Mouse (Mus musculus): ENCODE measurements at regions not wholly inside any gene's neighbourhood (a gene's known extent, or its start where the extent isn't known, plus 50 kb on each side); places are given as distances from the start of the nearest gene placed in this dataset.
A peak's percentile ranks its signal among the peaks of the same experiment; 100 is the strongest.

GRCm38 (mm10) chr1:34642304-34642893 is 62.9 kb downstream of the Amer3 start:
- ATAC-seq (replicated peaks; ENCODE audit: insufficient number of reproducible peaks, low FRiP score, low TSS enrichment, poor library complexity, severe bottlenecking), result 0 out of 2 replicates have a peak, but pooled peaks have one; percentile 9

GRCm38 (mm10) chr1:34653963-34654644 is 74.6 kb downstream of the Amer3 start:
- no peak for ATAC-seq (replicated peaks; ENCODE audit: insufficient number of reproducible peaks, low FRiP score, low TSS enrichment, poor library complexity, severe bottlenecking)

GRCm38 (mm10) chr1:34657481-34657880 is 78.0 kb downstream of the Amer3 start:
- ATAC-seq (replicated peaks; ENCODE audit: insufficient number of reproducible peaks, low FRiP score, low TSS enrichment, poor library complexity, severe bottlenecking), result no peak

GRCm38 (mm10) chr1:34663875-34664547 is 84.6 kb downstream of the Amer3 start:
- no peak for ATAC-seq (replicated peaks; ENCODE audit: insufficient number of reproducible peaks, low FRiP score, low TSS enrichment, poor library complexity, severe bottlenecking)

- ATAC-seq (replicated peaks; ENCODE audit: insufficient number of reproducible peaks, low FRiP score, low TSS enrichment, poor library complexity, severe bottlenecking), result no peak
Observed at GRCm38 (mm10) chr1:34664816-34665511, 85.5 kb downstream of the Amer3 start.

GRCm38 (mm10) chr1:34665512-34665854 is 86.0 kb downstream of the Amer3 start:
- ATAC-seq (replicated peaks; ENCODE audit: insufficient number of reproducible peaks, low FRiP score, low TSS enrichment, poor library complexity, severe bottlenecking), result no peak

GRCm38 (mm10) chr1:34666226-34666662 is 86.8 kb downstream of the Amer3 start:
- no peak for ATAC-seq (replicated peaks; ENCODE audit: insufficient number of reproducible peaks, low FRiP score, low TSS enrichment, poor library complexity, severe bottlenecking)

- ATAC-seq (replicated peaks; ENCODE audit: insufficient number of reproducible peaks, low FRiP score, low TSS enrichment, poor library complexity, severe bottlenecking), result no peak
Observed at GRCm38 (mm10) chr1:34677105-34677741, 97.8 kb downstream of the Amer3 start.

GRCm38 (mm10) chr1:34677832-34678733 is 98.6 kb downstream of the Amer3 start:
- ATAC-seq (replicated peaks; ENCODE audit: insufficient number of reproducible peaks, low FRiP score, low TSS enrichment, poor library complexity, severe bottlenecking), result no peak

GRCm38 (mm10) chr1:34678734-34679068 is 99.2 kb downstream of the Amer3 start:
- no peak for ATAC-seq (replicated peaks; ENCODE audit: insufficient number of reproducible peaks, low FRiP score, low TSS enrichment, poor library complexity, severe bottlenecking)

- no peak for ATAC-seq (replicated peaks; ENCODE audit: insufficient number of reproducible peaks, low FRiP score, low TSS enrichment, poor library complexity, severe bottlenecking)
Observed at GRCm38 (mm10) chr1:34686539-34686938, 107.1 kb downstream of the Amer3 start.

- ATAC-seq (replicated peaks; ENCODE audit: insufficient number of reproducible peaks, low FRiP score, low TSS enrichment, poor library complexity, severe bottlenecking), result no peak
Observed at GRCm38 (mm10) chr1:34696533-34696932, 117.1 kb downstream of the Amer3 start.

- no peak for ATAC-seq (replicated peaks; ENCODE audit: insufficient number of reproducible peaks, low FRiP score, low TSS enrichment, poor library complexity, severe bottlenecking)
Observed at GRCm38 (mm10) chr1:34700237-34701030, 121.0 kb downstream of the Amer3 start.

GRCm38 (mm10) chr1:34701436-34701835 is 122.0 kb downstream of the Amer3 start:
- no peak for ATAC-seq (replicated peaks; ENCODE audit: insufficient number of reproducible peaks, low FRiP score, low TSS enrichment, poor library complexity, severe bottlenecking)

- no peak for ATAC-seq (replicated peaks; ENCODE audit: insufficient number of reproducible peaks, low FRiP score, low TSS enrichment, poor library complexity, severe bottlenecking)
Observed at GRCm38 (mm10) chr1:34709089-34709488, 129.6 kb downstream of the Amer3 start.

- no peak for ATAC-seq (replicated peaks; ENCODE audit: insufficient number of reproducible peaks, low FRiP score, low TSS enrichment, poor library complexity, severe bottlenecking)
Observed at GRCm38 (mm10) chr1:34722674-34723073, 120.2 kb downstream of the Fam168b start.

- no peak for ATAC-seq (replicated peaks; ENCODE audit: insufficient number of reproducible peaks, low FRiP score, low TSS enrichment, poor library complexity, severe bottlenecking)
Observed at GRCm38 (mm10) chr1:34732156-34732555, 110.7 kb downstream of the Fam168b start.
